ENCODE assay signal across 10 mouse cellular contexts in genomic region chr2:118743261-118743943, GRCm38 (mm10). TPM values are rescaled to one million over a fixed set of nuclear protein-coding genes. Genes with fewer than 3 reads are reported as not detected.
DNase-seq lines count a peak whose midpoint lies in the region; ATAC-seq and TF ChIP-seq lines count a peak whose summit lies in the region.
"Had no signal": no experiment of that assay in that cellular context is flagged by ENCODE, and none has a peak within 500 bp of the region (broad histone marks: within the 10 kb centered on the region; RNA-seq: fewer than 3 reads in every experiment).

No protein-coding gene starts in this region.

- no peak overlapping the region; the same call in 1 of the 2 replicates for H3K4me2 ChIP-seq in hindbrain, embryonic 14.5 days (replicated peaks)
- H3K4me2 ChIP-seq in hindbrain, embryonic 13.5 days, result no peak overlapping the region
- H3K4me2 ChIP-seq: embryonic facial prominence, embryonic 12.5 days; limb, embryonic 13.5 days had no signal

- peak; percentile 58 for TF ChIP-seq RAD21 in MEL (IDR thresholded peaks at IDR 0.05; ENCODE audit: low read depth, low read length)

- TF ChIP-seq EP300 in MEL (IDR thresholded peaks at IDR 0.05; ENCODE audit: low read depth in 1 of 2, low read length in 2 of 2), result peak; percentile 4 to 5; a peak in 1 of 4 replicates

- no peak overlapping the region for H3K4me3 ChIP-seq in hindbrain, embryonic 14.5 days (replicated peaks; ENCODE audit: low read length)
- no peak overlapping the region for H3K4me3 ChIP-seq in hindbrain, embryonic 13.5 days
- peak overlapping the region in 1 of 2 experiments; percentile 41; a peak in 2 of 4 replicates for H3K4me3 ChIP-seq in MEL (ENCODE audit: control insufficient read depth in 1 of 2, insufficient read depth in 1 of 2, low read depth in 2 of 2, low read length in 2 of 2)
- H3K4me3 ChIP-seq: embryonic facial prominence, embryonic 12.5 days; limb, embryonic 13.5 days had no signal

- TF ChIP-seq CTCF in MEL (IDR thresholded peaks at IDR 0.05 in 2 of 3, conservative IDR thresholded peaks at IDR 0.05 in 1 of 3; ENCODE audit: control insufficient read depth in 1 of 3, insufficient read depth in 1 of 3, low read depth in 2 of 3, low read length in 3 of 3, poor library complexity in 1 of 3, severe bottlenecking in 1 of 3), result peak; percentile 63 to 93 (median 82)

- peaks cover 25% of the 10 kb centered on the region for H3K79me2 ChIP-seq in MEL (ENCODE audit: control insufficient read depth, insufficient read depth, low read length, poor library complexity)

- H3K27ac ChIP-seq in hindbrain, embryonic 14.5 days, result no peak overlapping the region
- H3K27ac ChIP-seq in hindbrain, embryonic 13.5 days, result no peak overlapping the region
- no peak overlapping the region for H3K27ac ChIP-seq in MEL (ENCODE audit: control insufficient read depth, low read depth, low read length)
- H3K27ac ChIP-seq: embryonic facial prominence, embryonic 12.5 days; limb, embryonic 13.5 days had no signal

- no peaks in the 10 kb centered on the region for H3K9me3 ChIP-seq in hindbrain, embryonic 14.5 days (ENCODE audit: control insufficient read depth, low read length)
- H3K9me3 ChIP-seq in hindbrain, embryonic 13.5 days, result no peaks in the 10 kb centered on the region
- H3K9me3 ChIP-seq in MEL (replicated peaks; ENCODE audit: insufficient read depth, low read length), result no peaks in the 10 kb centered on the region
- H3K9me3 ChIP-seq: embryonic facial prominence, embryonic 12.5 days; limb, embryonic 13.5 days had no signal

- no peak for ATAC-seq in hindbrain, embryonic 14.5 days (ENCODE audit: low FRiP score)
- no peak for ATAC-seq in hindbrain, embryonic 13.5 days (ENCODE audit: low FRiP score)
- ATAC-seq in common myeloid progenitor, adult 5-6 weeks (replicated peaks; ENCODE audit: low read depth, poor library complexity, severe bottlenecking), result peak; percentile 40; the same call in 1 of the 2 replicates

- H3K4me1 ChIP-seq in hindbrain, embryonic 14.5 days (replicated peaks; ENCODE audit: control insufficient read depth, insufficient read depth, low read length), result peaks cover 24% of the 10 kb centered on the region
- H3K4me1 ChIP-seq in hindbrain, embryonic 13.5 days (replicated peaks), result peaks cover 35% of the 10 kb centered on the region
- H3K4me1 ChIP-seq in MEL (ENCODE audit: control insufficient read depth in 1 of 2, insufficient read depth in 2 of 2, low read length in 2 of 2), result peaks cover 4 to 16% of the 10 kb centered on the region in 2 experiments

- no peak overlapping the region for H3K9ac ChIP-seq in hindbrain, embryonic 14.5 days
- no peak overlapping the region for H3K9ac ChIP-seq in hindbrain, embryonic 13.5 days
- H3K9ac ChIP-seq in MEL (ENCODE audit: control insufficient read depth, low read depth, low read length, poor library complexity, severe bottlenecking), result no peak overlapping the region
- H3K9ac ChIP-seq: embryonic facial prominence, embryonic 12.5 days; limb, embryonic 13.5 days had no signal

- TF ChIP-seq POLR2A in MEL (IDR thresholded peaks at IDR 0.05; ENCODE audit: control insufficient read depth in 1 of 2, insufficient read depth in 1 of 2, low read depth in 1 of 2, low read length in 2 of 2, poor library complexity in 1 of 2), result no peak

- peaks cover 4% of the 10 kb centered on the region for H3K27me3 ChIP-seq in hindbrain, embryonic 14.5 days (ENCODE audit: control insufficient read depth, insufficient read depth, low read length)
- H3K27me3 ChIP-seq in hindbrain, embryonic 13.5 days, result peaks cover 25% of the 10 kb centered on the region
- H3K27me3 ChIP-seq in MEL (ENCODE audit: control insufficient read depth in 1 of 2, insufficient read depth in 2 of 2, low read length in 2 of 2), result no peaks in the 10 kb centered on the region

- H3K36me3 ChIP-seq in hindbrain, embryonic 14.5 days (replicated peaks; ENCODE audit: control insufficient read depth, insufficient read depth), result no peaks in the 10 kb centered on the region
- H3K36me3 ChIP-seq in hindbrain, embryonic 13.5 days, result no peaks in the 10 kb centered on the region
- peaks cover under 1 to 15% of the 10 kb centered on the region in 2 experiments; a peak in 3 of 4 replicates for H3K36me3 ChIP-seq in MEL (ENCODE audit: control insufficient read depth in 1 of 2, insufficient read depth in 2 of 2, low read length in 2 of 2)
- H3K36me3 ChIP-seq: embryonic facial prominence, embryonic 12.5 days; limb, embryonic 13.5 days had no signal

- WGBS in hindbrain, embryonic 14.5 days, result 22% methylated on average over 8 of the region's 8 CpGs
- 22% methylated on average over 8 of the region's 8 CpGs for WGBS in hindbrain, embryonic 13.5 days

- peak; percentile 79 for DNase-seq in hindbrain, embryonic 14.5 days (ENCODE audit: low spot score)
- DNase-seq in 416B (ENCODE audit: low read depth) (peak; percentile 80), MEL (ENCODE audit: low read depth, low spot score) (peak; percentile 85)
- peak; percentile 68 for DNase-seq in lung, postnatal 10 days
- no peak for DNase-seq in ovary, adult 18-20 months (ENCODE audit: low spot score)
- DNase-seq in ovary, postnatal 14 days (ENCODE audit: low spot score), result no peak

TF ChIP-seq in MEL, 35 proteins besides CTCF, POLR2A, EP300 and RAD21 (continues in another document):
- TF ChIP-seq USF2 (IDR thresholded peaks at IDR 0.05; ENCODE audit: borderline replicate concordance in 1 of 2, insufficient read depth in 1 of 2, low read depth in 1 of 2, low read length in 2 of 2) (no peak), ZKSCAN1 (IDR thresholded peaks at IDR 0.05; ENCODE audit: low read depth, low read length) (no peak), NRF1 (IDR thresholded peaks at IDR 0.05; ENCODE audit: insufficient read depth, low read depth, low read length, poor library complexity, severe bottlenecking) (no peak), TCF12 (IDR thresholded peaks at IDR 0.05; ENCODE audit: low read depth, low read length) (no peak), ETS1 (IDR thresholded peaks at IDR 0.05; ENCODE audit: low read depth, low read length) (peak; percentile 14; the same call in 1 of the 2 replicates), SIN3A (IDR thresholded peaks at IDR 0.05; ENCODE audit: low read length) (peak; percentile 85), POLR2AphosphoS5 (IDR thresholded peaks at IDR 0.05; ENCODE audit: borderline replicate concordance, low read depth, low read length) (no peak), MAFK (IDR thresholded peaks at IDR 0.05; ENCODE audit: borderline replicate concordance, low read depth, low read length) (no peak), USF1 (IDR thresholded peaks at IDR 0.05; ENCODE audit: low read depth, low read length) (0 out of 2 replicates have a peak, but pooled peaks have one; percentile 4), ELF1 (IDR thresholded peaks at IDR 0.05; ENCODE audit: low read depth, low read length) (peak; percentile 57; the same call in 1 of the 2 replicates), GATA1 (IDR thresholded peaks at IDR 0.05; ENCODE audit: low read depth, low read length) (no peak), TAL1 (IDR thresholded peaks at IDR 0.05; ENCODE audit: low read length) (no peak), MAX (IDR thresholded peaks at IDR 0.05; ENCODE audit: low read length) (peak; percentile 54), JUND (IDR thresholded peaks at IDR 0.05; ENCODE audit: low read depth, low read length) (no peak), BHLHE40 (IDR thresholded peaks at IDR 0.05; ENCODE audit: borderline replicate concordance, low read depth, low read length) (no peak), MEF2A (IDR thresholded peaks at IDR 0.05; ENCODE audit: extremely low read depth, insufficient replicate concordance, low read depth, low read length, poor library complexity, severe bottlenecking) (no peak)

RNA-seq across cellular contexts. Expression of gene Inafm2, which starts 2.2 kb away (rescaled TPM):
- polyA plus RNA-seq in hindbrain, embryonic 14.5 days (2014; fragmentation: Nextera tagmentation; extraction: Ambion mirVana), result 29.5 and 30.6 TPM in 2 replicates
- 23.5 and 24.8 TPM in 2 replicates for polyA plus RNA-seq in hindbrain, embryonic 13.5 days (2015; fragmentation: Nextera tagmentation; extraction: Ambion mirVana)
- 6.7 and 8.6 TPM in 2 replicates for total RNA-seq in MEL (2012; rRNA removed)
- 10 to 100 TPM in 1 of 2 experiments, not detected in 1; 14.5 TPM for polyA plus RNA-seq in MEL (2012; ENCODE audit: insufficient read depth in 1 of 2, insufficient read length in 2 of 2, low read depth in 1 of 2, low replicate concordance in 2 of 2, missing spikeins in 1 of 2)
- 19.8 and 20.5 TPM in 2 replicates for total RNA-seq in common myeloid progenitor, adult 5-6 weeks (2017)

RNA-seq across cellular contexts. Expression of gene Plcb2, which starts 15.2 kb away (rescaled TPM):
- polyA plus RNA-seq in hindbrain, embryonic 14.5 days (2014; fragmentation: Nextera tagmentation; extraction: Ambion mirVana), result 0.54 and 0.69 TPM in 2 replicates
- 0.48 and 0.64 TPM in 2 replicates for polyA plus RNA-seq in hindbrain, embryonic 13.5 days (2015; fragmentation: Nextera tagmentation; extraction: Ambion mirVana)
- 6.4 and 7.4 TPM in 2 replicates for total RNA-seq in MEL (2012; rRNA removed)
- polyA plus RNA-seq in MEL (2012; ENCODE audit: insufficient read depth in 1 of 2, insufficient read length in 2 of 2, low read depth in 1 of 2, low replicate concordance in 2 of 2, missing spikeins in 1 of 2), result 10 to 100 TPM in 1 of 2 experiments, not detected in 1; 21.2 TPM
- total RNA-seq in common myeloid progenitor, adult 5-6 weeks (2017), result 34.5 and 42.0 TPM in 2 replicates

RNA-seq across cellular contexts. Expression of gene Ccdc9b, which starts 19.1 kb away (rescaled TPM):
- 0.48 and 0.87 TPM in 2 replicates for polyA plus RNA-seq in hindbrain, embryonic 14.5 days (2014; fragmentation: Nextera tagmentation; extraction: Ambion mirVana)
- polyA plus RNA-seq in hindbrain, embryonic 13.5 days (2015; fragmentation: Nextera tagmentation; extraction: Ambion mirVana), result 1.2 and 1.4 TPM in 2 replicates
- total RNA-seq in MEL (2012; rRNA removed), result 1.3 and 1.7 TPM in 2 replicates
- polyA plus RNA-seq in MEL (2012; ENCODE audit: insufficient read depth in 1 of 2, insufficient read length in 2 of 2, low read depth in 1 of 2, low replicate concordance in 2 of 2, missing spikeins in 1 of 2), result 1 to 10 TPM in 1 of 2 experiments, not detected in 1; 2.4 TPM
- total RNA-seq in common myeloid progenitor, adult 5-6 weeks (2017), result 0.24 and 0.96 TPM in 2 replicates

RNA-seq across cellular contexts. Expression of gene Phgr1, which starts 29.2 kb away (rescaled TPM):
- not detected in 2 replicates for polyA plus RNA-seq in hindbrain, embryonic 14.5 days (2014; fragmentation: Nextera tagmentation; extraction: Ambion mirVana)
- polyA plus RNA-seq in hindbrain, embryonic 13.5 days (2015; fragmentation: Nextera tagmentation; extraction: Ambion mirVana), result not detected in 2 replicates
- total RNA-seq in MEL (2012; rRNA removed), result not detected in 2 replicates
- polyA plus RNA-seq in MEL (2012; ENCODE audit: insufficient read depth in 1 of 2, insufficient read length in 2 of 2, low read depth in 1 of 2, low replicate concordance in 2 of 2, missing spikeins in 1 of 2), result not detected
- total RNA-seq in common myeloid progenitor, adult 5-6 weeks (2017), result not detected in 2 replicates
- polyA plus RNA-seq: embryonic facial prominence, embryonic 12.5 days; limb, embryonic 13.5 days had no signal

RNA-seq across cellular contexts. Expression of gene Disp2, which starts 36.1 kb away (rescaled TPM):
- 65.8 and 79.2 TPM in 2 replicates for polyA plus RNA-seq in hindbrain, embryonic 14.5 days (2014; fragmentation: Nextera tagmentation; extraction: Ambion mirVana)
- polyA plus RNA-seq in hindbrain, embryonic 13.5 days (2015; fragmentation: Nextera tagmentation; extraction: Ambion mirVana), result 37.3 and 41.5 TPM in 2 replicates
- 0.15 and 0.29 TPM in 2 replicates for total RNA-seq in MEL (2012; rRNA removed)
- under 1 TPM in 1 of 2 experiments, not detected in 1; 0.43 TPM for polyA plus RNA-seq in MEL (2012; ENCODE audit: insufficient read depth in 1 of 2, insufficient read length in 2 of 2, low read depth in 1 of 2, low replicate concordance in 2 of 2, missing spikeins in 1 of 2)
- total RNA-seq in common myeloid progenitor, adult 5-6 weeks (2017), result not detected in 2 replicates

Comparison
In these comparisons a context has a peak if more than half of its experiments do, and no peak if none do; other contexts are left out.
1. DNase-seq: peak in hindbrain, embryonic 14.5 days (single experiment), 416B (single experiment), MEL (single experiment) and lung, postnatal 10 days (single experiment); none in ovary, adult 18-20 months (single experiment) and ovary, postnatal 14 days (single experiment).